Mouse (Mus musculus): Measurements from ENCODE around the gene Tbx4. TPM values are rescaled to one million over a fixed set of nuclear protein-coding genes. Genes with fewer than 3 reads are reported as not detected.

Gene Tbx4
- total and polyA plus RNA-seq, 3 experiments: 0.12 to 0.64 TPM; not detected in 1

DNA sequence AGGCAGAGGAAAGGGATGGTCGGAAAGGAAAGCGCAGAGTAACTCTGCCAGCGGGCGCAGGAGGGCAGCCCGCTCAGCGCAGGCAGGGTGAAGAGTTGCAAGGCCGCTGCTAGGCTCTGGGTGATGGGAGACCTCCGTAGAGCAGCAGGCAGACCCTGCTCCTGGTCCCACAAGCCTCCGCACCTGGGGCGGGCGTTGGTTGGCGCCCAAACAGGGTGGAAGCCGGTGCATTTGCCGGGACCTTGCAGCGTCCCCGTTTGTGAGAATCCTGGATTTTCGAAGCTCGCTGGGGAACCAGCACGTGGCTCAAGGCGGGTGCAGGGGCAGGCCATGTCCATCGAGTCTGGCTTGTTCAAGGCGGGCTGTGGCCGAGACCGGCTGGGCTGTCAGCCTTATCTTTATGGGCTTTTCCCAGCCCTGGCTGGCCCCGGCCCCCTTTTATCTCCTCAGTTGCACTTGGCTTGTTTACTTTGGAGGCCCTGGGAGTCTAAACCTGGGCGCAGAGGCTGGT, 2.3 kb downstream of the Tbx4 start:
- DNase-seq (ENCODE audit: low read depth, low spot score): no peak
- H3K27me3 ChIP-seq (ENCODE audit: control insufficient read depth in 1 of 2, insufficient read depth in 2 of 2, low read length in 2 of 2): no peaks in the 10 kb centered on the region; a peak in 1 of 4 replicates
- no peak overlapping the region for H3K9ac ChIP-seq (ENCODE audit: control insufficient read depth, low read depth, low read length, poor library complexity, severe bottlenecking)
- H3K4me3 ChIP-seq (ENCODE audit: control insufficient read depth in 1 of 2, insufficient read depth in 1 of 2, low read depth in 2 of 2, low read length in 2 of 2): no peak overlapping the region
- no peak overlapping the region for H3K27ac ChIP-seq (ENCODE audit: control insufficient read depth, low read depth, low read length)
- 0 out of 4 replicates have a peak, but pooled peaks cover 0 to under 1% of the 10 kb centered on the region in 2 experiments for H3K36me3 ChIP-seq (ENCODE audit: control insufficient read depth in 1 of 2, insufficient read depth in 2 of 2, low read length in 2 of 2)
- H3K9me3 ChIP-seq (replicated peaks; ENCODE audit: insufficient read depth, low read length): no peaks in the 10 kb centered on the region
- H3K4me1 ChIP-seq (ENCODE audit: control insufficient read depth in 1 of 2, insufficient read depth in 2 of 2, low read length in 2 of 2): peaks cover 2 to 3% of the 10 kb centered on the region in 2 experiments; a peak in 2 of 4 replicates
- no peaks in the 10 kb centered on the region for H3K79me2 ChIP-seq (ENCODE audit: control insufficient read depth, insufficient read depth, low read length, poor library complexity)
- TF ChIP-seq MAX (IDR thresholded peaks at IDR 0.05; ENCODE audit: low read length): no peak
- no peak for TF ChIP-seq KAT2A (conservative IDR thresholded peaks at IDR 0.05; ENCODE audit: low read depth, low read length)
- no peak for TF ChIP-seq EP300 (IDR thresholded peaks at IDR 0.05; ENCODE audit: low read depth in 1 of 2, low read length in 2 of 2)
- no peak for TF ChIP-seq POLR2AphosphoS5 (IDR thresholded peaks at IDR 0.05; ENCODE audit: borderline replicate concordance, low read depth, low read length)
- TF ChIP-seq MEF2A (IDR thresholded peaks at IDR 0.05; ENCODE audit: extremely low read depth, insufficient replicate concordance, low read depth, low read length, poor library complexity, severe bottlenecking): no peak
- no peak for TF ChIP-seq SIN3A (IDR thresholded peaks at IDR 0.05; ENCODE audit: low read length)
- TF ChIP-seq MYC (IDR thresholded peaks at IDR 0.05; ENCODE audit: low read depth, low read length): no peak

- TF ChIP-seq CHD2 (IDR thresholded peaks at IDR 0.05; ENCODE audit: low read length): no peak
These were observed 3.0 kb downstream of the Tbx4 start for GRCm38 (mm10) chr11:85889056-85889729.

GRCm38 (mm10) chr11:85889730-85890562, 3.7 kb downstream of the Tbx4 start:
- Histone ChIP-seq H3K36me3 (ENCODE audit: control insufficient read depth in 1 of 2, insufficient read depth in 2 of 2, low read length in 2 of 2) (peaks cover 0 to 7% of the 10 kb centered on the region in 2 experiments; a peak in 1 of 4 replicates), H3K4me1 (ENCODE audit: control insufficient read depth in 1 of 2, insufficient read depth in 2 of 2, low read length in 2 of 2) (peaks cover 3 to 5% of the 10 kb centered on the region in 2 experiments; a peak in 3 of 4 replicates), H3K9me3 (replicated peaks; ENCODE audit: insufficient read depth, low read length) (no peaks in the 10 kb centered on the region), H3K27me3 (ENCODE audit: control insufficient read depth in 1 of 2, insufficient read depth in 2 of 2, low read length in 2 of 2) (no peaks in the 10 kb centered on the region), H3K27ac (ENCODE audit: control insufficient read depth, low read depth, low read length) (no peak overlapping the region), H3K9ac (ENCODE audit: control insufficient read depth, low read depth, low read length, poor library complexity, severe bottlenecking) (no peak overlapping the region), H3K4me3 (ENCODE audit: control insufficient read depth in 1 of 2, insufficient read depth in 1 of 2, low read depth in 2 of 2, low read length in 2 of 2) (no peak overlapping the region), H3K79me2 (ENCODE audit: control insufficient read depth, insufficient read depth, low read length, poor library complexity) (no peaks in the 10 kb centered on the region)
- TF ChIP-seq TAL1 (IDR thresholded peaks at IDR 0.05; ENCODE audit: low read length) (no peak), CHD1 (IDR thresholded peaks at IDR 0.05; ENCODE audit: low read depth, low read length) (no peak), ZMIZ1 (IDR thresholded peaks at IDR 0.05; ENCODE audit: low read depth, low read length) (no peak), MAX (IDR thresholded peaks at IDR 0.05; ENCODE audit: low read length) (no peak), MYB (IDR thresholded peaks at IDR 0.05; ENCODE audit: low read depth, low read length) (no peak), JUND (IDR thresholded peaks at IDR 0.05; ENCODE audit: low read depth, low read length) (no peak), E2F4 (IDR thresholded peaks at IDR 0.05; ENCODE audit: borderline replicate concordance, low read depth, low read length) (no peak), MXI1 (IDR thresholded peaks at IDR 0.05; ENCODE audit: low read depth, low read length) (no peak), CTCF (IDR thresholded peaks at IDR 0.05 in 2 of 3, conservative IDR thresholded peaks at IDR 0.05 in 1 of 3; ENCODE audit: control insufficient read depth in 1 of 3, insufficient read depth in 1 of 3, low read depth in 2 of 3, low read length in 3 of 3, poor library complexity in 1 of 3, severe bottlenecking in 1 of 3) (no peak), SIN3A (IDR thresholded peaks at IDR 0.05; ENCODE audit: low read length) (no peak), ETS1 (IDR thresholded peaks at IDR 0.05; ENCODE audit: low read depth, low read length) (no peak), POLR2A (IDR thresholded peaks at IDR 0.05; ENCODE audit: control insufficient read depth in 1 of 2, insufficient read depth in 1 of 2, low read depth in 1 of 2, low read length in 2 of 2, poor library complexity in 1 of 2) (no peak)
- no peak for DNase-seq (ENCODE audit: low read depth, low spot score)

More at GRCm38 (mm10) chr11:85889056-85889729, 3.0 kb downstream of the Tbx4 start:
- Histone ChIP-seq H3K9ac (ENCODE audit: control insufficient read depth, low read depth, low read length, poor library complexity, severe bottlenecking) (no peak overlapping the region), H3K4me1 (ENCODE audit: control insufficient read depth in 1 of 2, insufficient read depth in 2 of 2, low read length in 2 of 2) (peaks cover 2 to 3% of the 10 kb centered on the region in 2 experiments; a peak in 3 of 4 replicates), H3K9me3 (replicated peaks; ENCODE audit: insufficient read depth, low read length) (no peaks in the 10 kb centered on the region), H3K27me3 (ENCODE audit: control insufficient read depth in 1 of 2, insufficient read depth in 2 of 2, low read length in 2 of 2) (no peaks in the 10 kb centered on the region), H3K4me3 (ENCODE audit: control insufficient read depth in 1 of 2, insufficient read depth in 1 of 2, low read depth in 2 of 2, low read length in 2 of 2) (no peak overlapping the region), H3K36me3 (ENCODE audit: control insufficient read depth in 1 of 2, insufficient read depth in 2 of 2, low read length in 2 of 2) (peaks cover 0 to 6% of the 10 kb centered on the region in 2 experiments; a peak in 1 of 4 replicates), H3K27ac (ENCODE audit: control insufficient read depth, low read depth, low read length) (no peak overlapping the region), H3K79me2 (ENCODE audit: control insufficient read depth, insufficient read depth, low read length, poor library complexity) (no peaks in the 10 kb centered on the region)
- DNase-seq (ENCODE audit: low read depth, low spot score): no peak

All from MEL (cell line).